Mouse (Mus musculus) limb, embryonic 14.5 days (tissue): ENCODE measurements around the gene Ints4. TPM values are rescaled to one million over a fixed set of nuclear protein-coding genes. Genes with fewer than 3 reads are reported as not detected.
"Not testable (repeated sequence)": the region's sequence is repeated elsewhere in the genome, so short reads cannot be mapped to it uniquely, and the experiment has no call there.

Experiments
- ATAC-seq: fragments of 200-750 bp; cut with Nextera tagmentation; 2 replicates; pipeline ENCODE4 v1.8.0; 2017; ENCODE audit warnings: low read depth, moderate number of reproducible peaks, moderate TSS enrichment; ENCODE audit not compliant: low FRiP score
- DNase-seq: peaks from one replicate; pipeline ENCODE4 v3.0.0-alpha.2; 2015; ENCODE audit warnings: low spot score
- H3K27ac ChIP-seq: fragments of 300-500 bp; sonication (generic); replicated peaks from 2 replicates; pipeline ENCODE4 v1.5.1; 2014; ENCODE audit warnings: low read depth, mild to moderate bottlenecking, low read length, moderate library complexity, mixed read lengths
- H3K27me3 ChIP-seq: fragments of 300-500 bp; sonication (generic); 2 replicates; pipeline ENCODE4 v1.6.1; 2014; ENCODE audit warnings: low read length, mixed read lengths; ENCODE audit not compliant: control insufficient read depth, insufficient read depth
- H3K36me3 ChIP-seq: fragments of 300-500 bp; sonication (generic); 2 replicates; pipeline ENCODE4 v1.6.1; 2014; ENCODE audit warnings: mild to moderate bottlenecking, low read length, moderate library complexity, mixed read lengths; ENCODE audit not compliant: control insufficient read depth, insufficient read depth
- H3K4me1 ChIP-seq: fragments of 300-500 bp; sonication (generic); 2 replicates; pipeline ENCODE4 v1.6.1; 2014; ENCODE audit warnings: antibody characterized with exemption, low read length, mixed read lengths; ENCODE audit not compliant: control insufficient read depth, insufficient read depth
- H3K4me2 ChIP-seq: fragments of 300-500 bp; sonication (generic); replicated peaks from 2 replicates; pipeline ENCODE4 v1.6.1; 2014; ENCODE audit warnings: low read depth, mild to moderate bottlenecking, low read length, moderate library complexity; ENCODE audit not compliant: severe bottlenecking
- H3K4me3 ChIP-seq: fragments of 300-500 bp; sonication (generic); replicated peaks from 2 replicates; pipeline ENCODE4 v1.5.1; 2014; ENCODE audit warnings: low read length
- H3K9ac ChIP-seq: fragments of 300-500 bp; sonication (generic); 2 replicates; pipeline ENCODE4 v1.6.1; 2014; ENCODE audit warnings: mild to moderate bottlenecking, low read depth, low read length, moderate library complexity; ENCODE audit not compliant: severe bottlenecking
- H3K9me3 ChIP-seq: fragments of 300-500 bp; sonication (generic); 2 replicates; pipeline ENCODE4 v1.6.1; 2016; ENCODE audit warnings: low read length; ENCODE audit not compliant: control insufficient read depth
- POLR2A ChIP-seq: fragments of 200-500 bp; IDR thresholded peaks from 2 replicates; pipeline ENCODE4 v1.8.0; 2012; ENCODE audit warnings: inconsistent platforms, mild to moderate bottlenecking, moderate library complexity, borderline replicate concordance; ENCODE audit not compliant: insufficient read depth, insufficient read length; ENCODE audit errors: extremely low read depth
- WGBS: fragments of 180-500 bp; shearing (Covaris S2); extraction: QIAGEN DNeasy Blood & Tissue Kit; methylation state at CpG from one replicate; pipeline ENCODE4 v1.1.7; 2014; 5-methylcytosine and 5-hydroxymethylcytosine counted together
- polyA plus RNA-seq, 2 experiments: library from polyadenylated mRNA; depleted of rRNA in 1 of 2; stranded (reverse) in 1 of 2; unstranded in 1 of 2; fragments of >200 nt; fragmentation: Nextera tagmentation in 1 of 2; extraction: Ambion mirVana in 1 of 2; gene quantifications; 2 replicates each; pipeline versions ENCODE4 v1.2.1 to v1.2.3; 2012 to 2014

The Ints4 gene
- polyA plus RNA-seq (2012; rRNA removed) = 75.8 and 102 TPM in 2 replicates
- 50.6 and 55.7 TPM in 2 replicates for polyA plus RNA-seq (2014; fragmentation: Nextera tagmentation; extraction: Ambion mirVana)

- peak; percentile 79; the same call in 1 of the 2 replicates for TF ChIP-seq POLR2A
- Histone ChIP-seq H3K27me3 (no peaks in the 10 kb centered on the region), H3K36me3 (peaks cover 10% of the 10 kb centered on the region), H3K27ac (peak within 1 kb of the TSS; percentile 67), H3K4me2 (peak within 1 kb of the TSS; percentile 88), H3K4me1 (peaks cover 10% of the 10 kb centered on the region), H3K4me3 (peak within 1 kb of the TSS; percentile 74), H3K9me3 (no peaks in the 10 kb centered on the region), H3K9ac (peak within 1 kb of the TSS; percentile 77)
- peak; percentile 99 for ATAC-seq
- WGBS = under 1% methylated on average over 24 of the region's 24 CpGs
- peak; percentile 96 for DNase-seq
These were observed at the start of gene Ints4 for GRCm38 (mm10) chr7:97480821-97481339. Gene Ints4, plus strand, starts transcription at chr7:97480956.

GRCm38 (mm10) chr7:97433517-97433916 lies 47.2 kb upstream of the Ints4 start:
- H3K27ac ChIP-seq, H3K4me2 ChIP-seq, ATAC-seq, H3K36me3 ChIP-seq, H3K4me3 ChIP-seq, H3K9ac ChIP-seq, DNase-seq, H3K9me3 ChIP-seq, H3K27me3 ChIP-seq: not testable (repeated sequence)
- 79% methylated on average over 3 of the region's 3 CpGs for WGBS
- H3K4me1 ChIP-seq = peaks cover 23% of the 10 kb centered on the region

GRCm38 (mm10) chr7:97434517-97434916 lies 46.2 kb upstream of the Ints4 start:
- Histone ChIP-seq H3K9ac (no peak overlapping the region), H3K36me3 (no peaks in the 10 kb centered on the region), H3K27me3 (no peaks in the 10 kb centered on the region), H3K4me3 (no peak overlapping the region), H3K9me3 (no peaks in the 10 kb centered on the region), H3K4me1 (peaks cover 21% of the 10 kb centered on the region), H3K27ac (no peak overlapping the region), H3K4me2 (no peak overlapping the region)
- DNase-seq (no peak), ATAC-seq (no peak)
- no peak for TF ChIP-seq POLR2A
- WGBS = 75% methylated on average over 10 of the region's 10 CpGs

- no peaks in the 10 kb centered on the region for H3K9me3 ChIP-seq
- DNase-seq = no peak
- no peak for TF ChIP-seq POLR2A
- no peak overlapping the region for H3K4me3 ChIP-seq
- no peaks in the 10 kb centered on the region for H3K36me3 ChIP-seq
- H3K27me3 ChIP-seq = no peaks in the 10 kb centered on the region
- H3K9ac ChIP-seq = no peak overlapping the region
- ATAC-seq = no peak
- no peak overlapping the region for H3K4me2 ChIP-seq
- H3K27ac ChIP-seq = no peak overlapping the region
- peaks cover 9% of the 10 kb centered on the region; the same call in 1 of the 2 replicates for H3K4me1 ChIP-seq
These were observed 41.8 kb upstream of the Ints4 start for GRCm38 (mm10) chr7:97438986-97439385.

GRCm38 (mm10) chr7:97446171-97446925 lies 34.4 kb upstream of the Ints4 start:
- peak; percentile 88 for ATAC-seq
- TF ChIP-seq POLR2A = no peak
- no peak overlapping the region for H3K9ac ChIP-seq

More at GRCm38 (mm10) chr7:97446171-97446925, 34.4 kb upstream of the Ints4 start:
- Histone ChIP-seq H3K4me2 (no peak overlapping the region), H3K4me1 (peaks cover 19% of the 10 kb centered on the region), H3K27ac (peak overlapping the region; percentile 67), H3K9me3 (peaks cover 7% of the 10 kb centered on the region), H3K4me3 (no peak overlapping the region), H3K36me3 (no peaks in the 10 kb centered on the region), H3K27me3 (no peaks in the 10 kb centered on the region)
- 30% methylated on average over 6 of the region's 6 CpGs for WGBS
- peak; percentile 92 for DNase-seq
